Mouse (Mus musculus) intestine, embryonic 14.5 days (tissue): ENCODE data around the gene Jtb. TPM values are rescaled to one million over a fixed set of nuclear protein-coding genes. Genes with fewer than 3 reads are reported as not detected.

Experiments used
- ATAC-seq: fragments of 200-750 bp; cut with Nextera tagmentation; replicated peaks from 2 replicates; pipeline ENCODE4 v1.8.0; 2017; ENCODE audit warnings: low read depth, moderate number of reproducible peaks, moderate TSS enrichment, moderate library complexity; ENCODE audit not compliant: low FRiP score, low TSS enrichment
- DNase-seq: peaks from one replicate; pipeline ENCODE4 v3.0.0-alpha.2; 2018; ENCODE audit warnings: low spot score
- H3K27ac ChIP-seq: fragments of 300-500 bp; sonication (generic); 2 replicates; pipeline ENCODE4 v1.5.1; 2014; ENCODE audit warnings: low read depth, mild to moderate bottlenecking, control low read depth
- H3K27me3 ChIP-seq: fragments of 300-500 bp; sonication (generic); replicated peaks from 2 replicates; pipeline ENCODE4 v1.6.1; 2014; ENCODE audit warnings: low read length, control low read depth; ENCODE audit not compliant: control insufficient read depth, insufficient read depth
- H3K36me3 ChIP-seq: fragments of 300-500 bp; sonication (generic); 2 replicates; pipeline ENCODE4 v1.6.1; 2014; ENCODE audit warnings: low read length, control low read depth; ENCODE audit not compliant: control insufficient read depth, insufficient read depth
- H3K4me1 ChIP-seq: fragments of 300-500 bp; sonication (generic); replicated peaks from 2 replicates; pipeline ENCODE4 v1.6.1; 2014; ENCODE audit warnings: low read length, control low read depth, mixed read lengths; ENCODE audit not compliant: control insufficient read depth, insufficient read depth
- H3K4me2 ChIP-seq: fragments of 300-500 bp; sonication (generic); 2 replicates; pipeline ENCODE4 v1.6.1; 2014; ENCODE audit warnings: low read length
- H3K4me3 ChIP-seq: fragments of 300-500 bp; sonication (generic); 2 replicates; pipeline ENCODE4 v1.5.1; 2014; ENCODE audit warnings: low read depth, low read length, control low read depth, mixed read lengths
- H3K9ac ChIP-seq: fragments of 300-500 bp; sonication (generic); 2 replicates; pipeline ENCODE4 v1.6.1; 2014; ENCODE audit warnings: mild to moderate bottlenecking, low read length
- H3K9me3 ChIP-seq: fragments of 300-500 bp; sonication (generic); 2 replicates; pipeline ENCODE4 v1.6.1; 2016; ENCODE audit warnings: low read length, control low read depth; ENCODE audit not compliant: control insufficient read depth
- WGBS: fragments of 180-500 bp; shearing (Covaris S2); extraction: QIAGEN DNeasy Blood & Tissue Kit; methylation state at CpG from one replicate; pipeline ENCODE4 v1.1.7; 2014; 5-methylcytosine and 5-hydroxymethylcytosine counted together
- polyA plus RNA-seq: library from polyadenylated mRNA; unstranded; fragments of >200 nt; fragmentation: Nextera tagmentation; extraction: Ambion mirVana; gene quantifications from 2 replicates; pipeline ENCODE4 v1.2.1, GENCODE M21; 2014

The Jtb gene
- polyA plus RNA-seq, 1 experiment from 2014 or later: 112 TPM

DNA sequence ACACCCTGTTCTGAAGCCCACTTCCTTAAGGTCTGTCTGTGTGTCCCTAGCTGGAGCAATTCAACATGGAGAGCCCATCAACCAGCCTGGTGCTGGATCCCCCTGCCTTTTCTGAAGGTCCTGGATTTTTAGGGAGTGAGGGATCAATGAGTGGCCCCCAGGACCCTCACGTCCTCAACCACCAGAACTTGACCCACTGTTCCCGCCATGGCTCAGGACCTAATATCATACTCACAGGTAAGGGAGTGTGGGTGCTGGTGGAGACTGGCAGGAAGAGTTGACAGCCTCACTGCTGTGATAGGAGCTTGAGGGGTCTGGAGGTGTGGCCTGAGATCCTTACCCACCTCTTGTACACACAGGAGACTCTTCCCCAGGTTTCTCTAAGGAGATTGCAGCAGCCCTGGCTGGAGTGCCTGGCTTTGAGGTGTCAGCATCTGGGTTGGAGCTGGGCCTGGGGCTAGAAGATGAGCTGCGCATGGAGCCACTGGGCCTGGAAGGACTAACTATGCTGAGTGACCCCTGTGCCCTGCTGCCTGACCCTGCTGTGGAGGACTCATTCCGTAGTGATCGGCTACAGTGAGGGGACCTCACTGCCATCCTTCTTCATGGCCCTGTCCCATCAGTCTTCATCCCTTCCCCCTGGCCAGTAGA lies 31.8 kb downstream of the Jtb start:
- Histone ChIP-seq H3K4me3 (no peak overlapping the region), H3K27ac (no peak overlapping the region), H3K4me2 (no peak overlapping the region), H3K36me3 (peaks cover 56% of the 10 kb centered on the region), H3K9me3 (no peaks in the 10 kb centered on the region), H3K9ac (no peak overlapping the region), H3K4me1 (peaks cover 10% of the 10 kb centered on the region), H3K27me3 (no peaks in the 10 kb centered on the region)
- no peak for DNase-seq
- ATAC-seq: no peak
- 91% methylated on average over 5 of the region's 5 CpGs for WGBS

DNA sequence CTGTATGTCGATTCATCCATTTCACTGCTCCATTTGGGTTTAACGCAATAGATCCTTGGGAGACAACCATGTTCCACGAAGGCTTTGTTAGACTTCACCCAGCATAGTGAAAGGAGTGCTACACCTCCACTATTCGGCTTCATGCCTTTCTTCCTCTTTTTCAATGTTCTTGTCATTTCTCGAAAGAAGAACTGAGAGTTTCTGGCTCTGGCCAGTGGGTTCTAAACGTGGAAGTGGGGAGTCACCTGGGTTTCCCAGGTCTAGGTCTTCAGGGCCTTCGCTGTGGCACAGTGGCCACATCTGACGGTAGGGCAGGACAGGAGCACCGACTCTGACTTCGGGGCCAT lies 33.3 kb downstream of the Jtb start:
- peaks cover 10% of the 10 kb centered on the region for H3K4me1 ChIP-seq
- H3K27me3 ChIP-seq: no peaks in the 10 kb centered on the region
- H3K4me3 ChIP-seq: peak overlapping the region; percentile 78
- H3K36me3 ChIP-seq: peaks cover 47% of the 10 kb centered on the region
- peak overlapping the region; percentile 97; the same call in 1 of the 2 replicates for H3K27ac ChIP-seq
- DNase-seq (no peak), ATAC-seq (no peak)
- peak overlapping the region; percentile 79 for H3K4me2 ChIP-seq
- 31% methylated on average over 10 of the region's 10 CpGs for WGBS
- peak overlapping the region; percentile 86; the same call in 1 of the 2 replicates for H3K9ac ChIP-seq
- H3K9me3 ChIP-seq: no peaks in the 10 kb centered on the region

DNA sequence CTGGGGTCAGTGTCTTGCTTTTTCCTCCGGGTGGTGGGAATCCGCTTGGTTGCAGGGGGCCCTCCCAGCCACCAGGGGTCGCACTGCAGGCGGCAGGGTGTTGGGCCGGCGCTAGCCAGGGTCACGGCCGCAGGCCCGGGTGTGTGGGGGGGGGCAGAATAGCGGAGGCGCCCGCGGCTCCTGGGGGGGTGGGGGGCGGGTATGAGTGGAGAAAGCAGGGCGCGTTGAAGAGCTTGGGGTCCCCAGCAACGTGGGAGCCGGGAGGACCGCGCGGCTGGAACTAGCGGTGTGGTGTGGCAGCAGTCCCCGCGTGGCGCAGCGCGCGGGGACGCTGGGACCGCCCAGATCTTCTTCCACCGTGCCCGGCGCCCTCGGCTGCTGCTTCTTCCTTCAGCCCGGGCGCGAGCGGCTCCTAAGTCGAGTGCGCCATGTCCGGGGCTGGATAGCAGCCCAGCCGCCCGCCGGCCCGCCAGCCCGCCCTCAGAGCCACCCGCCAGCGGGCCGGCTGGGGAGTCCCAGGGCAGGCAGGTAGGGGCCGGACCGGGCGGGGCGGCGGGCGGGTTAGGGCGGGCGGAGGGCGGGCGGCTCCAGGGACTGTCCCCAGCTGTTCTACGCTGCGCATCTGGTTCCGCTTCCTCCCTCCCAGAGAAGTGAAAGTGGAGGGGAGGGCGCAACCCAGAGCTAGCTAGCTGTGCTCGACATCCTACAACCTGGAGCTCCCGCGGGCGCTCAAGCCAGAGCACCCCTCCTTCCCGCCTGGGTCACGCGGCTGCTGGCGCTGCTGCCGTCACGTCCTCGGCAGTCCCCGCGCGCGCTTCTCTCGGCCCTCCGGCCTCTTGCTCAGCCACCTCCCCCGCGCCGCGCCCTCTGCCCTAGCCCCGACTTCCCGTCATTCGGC lies 33.9 kb downstream of the Jtb start, which contains the start of gene Dennd4b:
Gene Dennd4b (plus strand): TSS at position 152 of the 898 bp plus-strand sequence.
- H3K27me3 ChIP-seq: no peaks in the 10 kb centered on the region
- under 1% methylated on average over 71 of the region's 87 CpGs for WGBS
- H3K27ac ChIP-seq: peak within 1 kb of the TSS; percentile 97
- ATAC-seq (peak; percentile 92), DNase-seq (peak; percentile 96)
- peaks cover 10% of the 10 kb centered on the region for H3K4me1 ChIP-seq
- H3K9me3 ChIP-seq: no peaks in the 10 kb centered on the region
- peaks cover 46% of the 10 kb centered on the region for H3K36me3 ChIP-seq
- peak within 1 kb of the TSS; percentile 79 for H3K4me2 ChIP-seq
- peak within 1 kb of the TSS; percentile 86 for H3K9ac ChIP-seq
- peak within 1 kb of the TSS; percentile 78 for H3K4me3 ChIP-seq

DNA sequence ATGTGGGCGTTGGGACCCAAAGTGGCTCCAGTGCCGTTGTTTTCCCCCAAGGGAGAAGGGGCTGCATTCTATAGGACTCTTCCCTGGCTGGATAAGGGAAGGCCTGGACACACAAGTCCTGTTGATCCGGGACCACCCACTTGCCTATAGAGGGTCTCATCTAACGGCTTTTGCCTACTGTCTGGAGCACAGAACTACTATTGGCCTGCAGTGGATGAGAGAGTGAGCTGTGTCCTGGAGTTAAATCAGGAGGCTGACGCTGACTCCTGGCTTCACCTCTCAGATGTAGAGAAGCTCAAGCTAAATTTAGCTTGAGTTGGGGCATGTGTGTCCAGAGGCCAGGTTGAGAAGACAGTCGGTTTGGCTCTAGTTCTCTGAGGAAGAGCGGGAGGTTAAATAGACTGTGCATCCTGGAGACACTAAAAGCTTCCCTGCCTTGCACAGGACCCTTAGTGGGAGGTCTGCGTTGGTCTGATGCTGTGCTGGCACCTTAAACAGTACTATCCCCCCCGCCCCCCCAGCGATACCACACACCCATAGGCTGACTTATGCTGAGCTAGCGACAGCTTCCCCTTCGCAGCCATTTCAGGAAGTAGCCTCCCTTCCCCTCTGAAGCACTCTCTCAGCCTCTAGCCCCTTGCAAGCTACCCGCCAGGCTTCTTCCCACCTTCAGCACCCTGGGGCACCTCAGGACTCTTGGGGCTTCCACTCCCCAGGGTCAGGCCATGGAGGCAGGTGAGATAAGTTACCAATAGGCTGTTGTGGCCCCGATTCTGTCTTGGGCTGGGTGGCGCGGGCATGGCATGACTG lies 34.7 kb downstream of the Jtb start:
- Histone ChIP-seq H3K9ac (peak overlapping the region; percentile 86), H3K9me3 (no peaks in the 10 kb centered on the region), H3K36me3 (peaks cover 46% of the 10 kb centered on the region), H3K4me2 (peak overlapping the region; percentile 79), H3K27me3 (no peaks in the 10 kb centered on the region), H3K27ac (peak overlapping the region; percentile 97), H3K4me3 (peak overlapping the region; percentile 78), H3K4me1 (peaks cover 10% of the 10 kb centered on the region)
- ATAC-seq: peak; percentile 36
- 24% methylated on average over 16 of the region's 16 CpGs for WGBS
- peak; percentile 53 for DNase-seq

DNA sequence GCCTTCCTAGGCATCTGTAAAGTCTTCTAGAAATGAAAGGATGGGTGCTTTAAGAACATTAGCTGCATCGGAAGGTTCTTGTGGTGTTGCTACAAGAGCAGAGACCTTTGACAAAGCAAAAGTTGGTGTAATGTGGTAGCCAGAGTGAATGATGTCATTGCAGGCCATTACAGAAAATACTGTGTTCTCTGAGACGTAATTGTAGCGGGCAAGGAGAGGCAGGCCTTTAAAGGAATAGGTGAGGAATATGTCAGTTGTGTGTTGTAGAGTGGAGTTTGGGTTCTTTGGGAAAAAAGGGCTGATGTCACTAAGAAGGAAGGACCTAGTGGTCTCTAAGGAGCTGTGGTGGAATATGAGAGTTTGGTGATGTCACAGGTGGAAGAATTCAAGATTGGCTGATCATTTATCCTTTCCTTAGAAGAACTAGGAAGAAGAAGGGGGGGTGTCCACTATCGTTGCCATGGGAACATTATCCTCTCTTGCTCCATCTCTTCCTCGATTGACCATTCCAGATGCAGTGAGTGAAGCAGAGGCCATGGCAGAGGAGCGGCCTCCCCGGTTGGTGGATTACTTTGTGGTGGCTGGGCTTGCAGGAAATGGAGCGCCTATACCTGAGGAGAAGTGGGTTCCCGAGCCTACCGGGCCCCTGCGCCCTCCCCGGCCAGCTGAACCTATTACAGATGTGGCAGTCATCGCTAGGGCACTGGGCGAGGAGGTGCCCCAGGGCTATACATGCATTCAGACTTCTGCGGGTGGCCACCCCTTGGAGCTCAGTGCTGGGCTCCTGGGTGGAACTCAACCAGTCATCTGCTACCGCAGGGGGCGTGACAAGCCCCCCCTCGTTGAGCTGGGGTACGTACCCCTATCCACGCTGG lies 35.7 kb downstream of the Jtb start:
- ATAC-seq: no peak
- H3K27ac ChIP-seq: peak overlapping the region; percentile 97; the same call in 1 of the 2 replicates

DNA sequence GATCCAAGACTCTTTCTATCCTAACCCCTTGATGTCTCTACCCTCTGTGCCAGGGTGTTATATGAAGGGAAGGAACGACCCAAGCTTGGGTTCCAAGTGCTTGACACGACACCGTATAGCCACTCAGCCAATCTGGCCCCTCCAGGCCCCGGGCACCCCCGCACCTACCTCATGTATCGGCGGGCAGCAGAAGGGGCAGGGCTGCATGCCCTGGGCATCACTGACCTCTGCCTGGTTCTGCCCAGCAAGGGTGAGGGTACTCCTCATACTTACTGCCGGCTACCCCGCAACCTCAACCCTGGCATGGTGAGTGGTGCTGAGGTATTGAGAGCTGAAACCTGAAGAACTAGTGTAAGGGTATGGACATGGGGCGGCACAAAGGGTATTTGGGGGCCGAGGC lies 36.8 kb downstream of the Jtb start:
- no peak overlapping the region for H3K9ac ChIP-seq
- H3K27ac ChIP-seq: no peak overlapping the region
- no peak overlapping the region for H3K4me3 ChIP-seq
- no peaks in the 10 kb centered on the region for H3K9me3 ChIP-seq
- H3K4me2 ChIP-seq: no peak overlapping the region
- H3K4me1 ChIP-seq: peaks cover 10% of the 10 kb centered on the region
- ATAC-seq (no peak), DNase-seq (no peak)
- peaks cover 31% of the 10 kb centered on the region for H3K36me3 ChIP-seq
- no peaks in the 10 kb centered on the region for H3K27me3 ChIP-seq
- WGBS: 90% methylated on average over 11 of the region's 11 CpGs

More for the DNA sequence above, 35.7 kb downstream of the Jtb start:
- H3K4me2 ChIP-seq: no peak overlapping the region; the same call in 1 of the 2 replicates
- peaks cover 38% of the 10 kb centered on the region for H3K36me3 ChIP-seq
- peaks cover 10% of the 10 kb centered on the region for H3K4me1 ChIP-seq
- DNase-seq: no peak
- 94% methylated on average over 20 of the region's 20 CpGs for WGBS
- H3K9me3 ChIP-seq: no peaks in the 10 kb centered on the region
- H3K27me3 ChIP-seq: no peaks in the 10 kb centered on the region
- H3K9ac ChIP-seq: 0 out of 2 replicates have a peak overlapping the region, but pooled peaks have one; percentile 10
- H3K4me3 ChIP-seq: peak overlapping the region; percentile 78; the same call in 1 of the 2 replicates

DNA sequence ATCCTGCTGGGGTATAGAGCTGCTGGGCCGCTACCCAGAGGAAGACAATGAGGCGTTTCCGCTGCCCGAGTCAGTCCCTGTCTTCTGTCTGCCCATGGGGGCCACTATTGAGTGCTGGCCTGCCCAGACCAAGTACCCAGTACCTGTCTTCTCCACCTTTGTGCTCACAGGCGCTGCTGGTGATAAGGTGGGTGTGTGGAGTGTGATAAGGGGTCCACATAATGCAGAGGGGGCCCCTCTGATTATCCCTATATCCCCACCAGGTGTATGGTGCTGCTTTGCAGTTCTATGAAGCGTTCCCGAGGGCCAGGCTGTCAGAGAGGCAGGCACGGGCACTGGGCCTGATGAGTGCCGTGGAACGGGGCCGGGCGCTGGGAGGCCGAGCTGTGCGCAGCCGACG lies 37.6 kb downstream of the Jtb start:
- H3K4me2 ChIP-seq: no peak overlapping the region
- peaks cover 30% of the 10 kb centered on the region for H3K36me3 ChIP-seq
- peaks cover 10% of the 10 kb centered on the region for H3K4me1 ChIP-seq
- H3K27me3 ChIP-seq: no peaks in the 10 kb centered on the region
- no peak overlapping the region for H3K9ac ChIP-seq
- no peak overlapping the region for H3K27ac ChIP-seq
- no peaks in the 10 kb centered on the region for H3K9me3 ChIP-seq
- H3K4me3 ChIP-seq: no peak overlapping the region
- DNase-seq (no peak), ATAC-seq (no peak)
- WGBS: 87% methylated on average over 16 of the region's 16 CpGs
